Mouse (Mus musculus) midbrain, embryonic 10.5 days (tissue): ENCODE data around the gene Bmp2k. TPM values are rescaled to one million over a fixed set of nuclear protein-coding genes. Genes with fewer than 3 reads are reported as not detected.

Source experiments
- DNase-seq: peaks from one replicate; pipeline ENCODE4 v3.0.0-alpha.2; 2017; ENCODE audit warnings: low spot score
- H3K27ac ChIP-seq: fragments of 300-500 bp; sonication (generic); replicated peaks from 2 replicates; pipeline ENCODE4 v1.5.1; 2016; ENCODE audit warnings: mild to moderate bottlenecking
- H3K27me3 ChIP-seq: fragments of 300-500 bp; sonication (generic); 2 replicates; pipeline ENCODE4 v1.6.1; 2016; ENCODE audit warnings: low read depth, mild to moderate bottlenecking; ENCODE audit not compliant: poor library complexity, severe bottlenecking
- H3K36me3 ChIP-seq: fragments of 300-500 bp; sonication (generic); 2 replicates; pipeline ENCODE4 v1.6.1; 2016; ENCODE audit warnings: mild to moderate bottlenecking, moderate library complexity
- H3K4me1 ChIP-seq: fragments of 300-500 bp; sonication (generic); 2 replicates; pipeline ENCODE4 v1.6.1; 2016
- H3K4me3 ChIP-seq: fragments of 300-500 bp; sonication (generic); 2 replicates; pipeline ENCODE4 v1.5.1; 2016; ENCODE audit warnings: mild to moderate bottlenecking, moderate library complexity
- H3K9me3 ChIP-seq: fragments of 300-500 bp; sonication (generic); replicated peaks from 2 replicates; pipeline ENCODE4 v1.6.1; 2016; ENCODE audit warnings: mild to moderate bottlenecking
- WGBS: fragments of 180-500 bp; shearing (Covaris S2); methylation state at CpG from one replicate; pipeline ENCODE4 v1.1.7; 2016; 5-methylcytosine and 5-hydroxymethylcytosine counted together
- polyA plus RNA-seq: library from polyadenylated mRNA; unstranded; fragments of >200 nt; fragmentation: Nextera tagmentation; extraction: Ambion mirVana; gene quantifications from 2 replicates; pipeline ENCODE4 v1.2.1, GENCODE M21; 2016

Gene Bmp2k
- 8.9 and 9.2 TPM in 2 replicates for polyA plus RNA-seq

GRCm38 (mm10) chr5:96997310-96997801 is at the start of gene Bmp2k:
Gene Bmp2k (plus strand): TSS chr5:96997689.
- Histone ChIP-seq H3K9me3 (no peaks in the 10 kb centered on the region), H3K27me3 (peaks cover 6% of the 10 kb centered on the region; the same call in 1 of the 2 replicates), H3K4me3 (peak within 1 kb of the TSS; percentile 93), H3K27ac (peak within 1 kb of the TSS; percentile 93), H3K4me1 (peaks cover 31% of the 10 kb centered on the region), H3K36me3 (no peaks in the 10 kb centered on the region)
- 2% methylated on average over 77 of the region's 78 CpGs for WGBS
- DNase-seq: peak; percentile 93

- H3K4me1 ChIP-seq: no peaks in the 10 kb centered on the region
- no peaks in the 10 kb centered on the region for H3K9me3 ChIP-seq
- no peak overlapping the region for H3K4me3 ChIP-seq
- no peaks in the 10 kb centered on the region for H3K36me3 ChIP-seq
- H3K27ac ChIP-seq: no peak overlapping the region
- peaks cover 10% of the 10 kb centered on the region; the same call in 1 of the 2 replicates for H3K27me3 ChIP-seq
- DNase-seq: no peak
- 90% methylated on average over 13 of the region's 13 CpGs for WGBS
Observed at GRCm38 (mm10) chr5:96948856-96949527, 48.5 kb upstream of the Bmp2k start.

GRCm38 (mm10) chr5:96949839-96950666 is 47.4 kb upstream of the Bmp2k start:
- H3K27me3 ChIP-seq: peaks cover 12% of the 10 kb centered on the region
- no peak overlapping the region for H3K4me3 ChIP-seq
- no peaks in the 10 kb centered on the region for H3K9me3 ChIP-seq
- no peak for DNase-seq
- no peaks in the 10 kb centered on the region for H3K36me3 ChIP-seq
- no peaks in the 10 kb centered on the region for H3K4me1 ChIP-seq
- no peak overlapping the region for H3K27ac ChIP-seq
- 81% methylated on average over 13 of the region's 13 CpGs for WGBS

GRCm38 (mm10) chr5:96950667-96951492 is 46.6 kb upstream of the Bmp2k start:
- Histone ChIP-seq H3K4me3 (no peak overlapping the region), H3K27me3 (peaks cover 12% of the 10 kb centered on the region), H3K36me3 (no peaks in the 10 kb centered on the region), H3K27ac (0 out of 2 replicates have a peak overlapping the region, but pooled peaks have one; percentile 42), H3K9me3 (no peaks in the 10 kb centered on the region), H3K4me1 (no peaks in the 10 kb centered on the region)
- 73% methylated on average over 10 of the region's 10 CpGs for WGBS
- no peak for DNase-seq

GRCm38 (mm10) chr5:96951493-96952105 is 45.9 kb upstream of the Bmp2k start:
- H3K4me1 ChIP-seq: peaks cover 3% of the 10 kb centered on the region; the same call in 1 of the 2 replicates
- no peaks in the 10 kb centered on the region for H3K36me3 ChIP-seq
- no peak overlapping the region for H3K4me3 ChIP-seq
- WGBS: 85% methylated on average over 8 of the region's 8 CpGs
- 0 out of 2 replicates have a peak overlapping the region, but pooled peaks have one; percentile 42 for H3K27ac ChIP-seq
- H3K9me3 ChIP-seq: no peaks in the 10 kb centered on the region
- peaks cover 12% of the 10 kb centered on the region for H3K27me3 ChIP-seq
- DNase-seq: no peak

- WGBS: 77% methylated on average over 11 of the region's 11 CpGs
- Histone ChIP-seq H3K4me3 (no peak overlapping the region), H3K4me1 (peaks cover 10% of the 10 kb centered on the region), H3K27me3 (peaks cover 12% of the 10 kb centered on the region), H3K9me3 (no peaks in the 10 kb centered on the region), H3K36me3 (no peaks in the 10 kb centered on the region), H3K27ac (no peak overlapping the region)
- no peak for DNase-seq
Observed at GRCm38 (mm10) chr5:96954040-96954439, 43.4 kb upstream of the Bmp2k start.

GRCm38 (mm10) chr5:96954466-96955027 is 42.9 kb upstream of the Bmp2k start:
- no peak overlapping the region for H3K27ac ChIP-seq
- no peak for DNase-seq
- 91% methylated on average over 10 of the region's 10 CpGs for WGBS
- no peak overlapping the region for H3K4me3 ChIP-seq
- no peaks in the 10 kb centered on the region for H3K9me3 ChIP-seq
- H3K36me3 ChIP-seq: no peaks in the 10 kb centered on the region
- H3K4me1 ChIP-seq: peaks cover 10% of the 10 kb centered on the region
- peaks cover 12% of the 10 kb centered on the region for H3K27me3 ChIP-seq

GRCm38 (mm10) chr5:96956926-96957325 is 40.6 kb upstream of the Bmp2k start:
- peaks cover 10% of the 10 kb centered on the region for H3K4me1 ChIP-seq
- 31% methylated on average over 3 of the region's 3 CpGs for WGBS
- peaks cover 12% of the 10 kb centered on the region for H3K27me3 ChIP-seq
- DNase-seq: no peak
- no peak overlapping the region for H3K4me3 ChIP-seq
- H3K9me3 ChIP-seq: no peaks in the 10 kb centered on the region
- no peak overlapping the region for H3K27ac ChIP-seq
- H3K36me3 ChIP-seq: no peaks in the 10 kb centered on the region

GRCm38 (mm10) chr5:96961122-96961521 is 36.4 kb upstream of the Bmp2k start:
- 85% methylated on average over 5 of the region's 5 CpGs for WGBS
- no peaks in the 10 kb centered on the region; the same call in 1 of the 2 replicates for H3K27me3 ChIP-seq
- H3K9me3 ChIP-seq: no peaks in the 10 kb centered on the region
- peaks cover 25% of the 10 kb centered on the region for H3K4me1 ChIP-seq
- H3K36me3 ChIP-seq: no peaks in the 10 kb centered on the region
- H3K4me3 ChIP-seq: no peak overlapping the region
- H3K27ac ChIP-seq: no peak overlapping the region
- no peak for DNase-seq

- no peaks in the 10 kb centered on the region for H3K9me3 ChIP-seq
- peaks cover 20% of the 10 kb centered on the region for H3K4me1 ChIP-seq
- H3K27me3 ChIP-seq: no peaks in the 10 kb centered on the region; the same call in 1 of the 2 replicates
- DNase-seq: no peak
- H3K4me3 ChIP-seq: no peak overlapping the region
- H3K36me3 ChIP-seq: no peaks in the 10 kb centered on the region
- no peak overlapping the region for H3K27ac ChIP-seq
Observed at GRCm38 (mm10) chr5:96961852-96962251, 35.6 kb upstream of the Bmp2k start.

- Histone ChIP-seq H3K27ac (no peak overlapping the region), H3K4me1 (peaks cover 16% of the 10 kb centered on the region), H3K4me3 (no peak overlapping the region), H3K9me3 (no peaks in the 10 kb centered on the region), H3K27me3 (no peaks in the 10 kb centered on the region; the same call in 1 of the 2 replicates), H3K36me3 (no peaks in the 10 kb centered on the region)
- DNase-seq: no peak
- WGBS: 77% methylated on average over 8 of the region's 8 CpGs
Observed at GRCm38 (mm10) chr5:96962252-96962933, 35.1 kb upstream of the Bmp2k start.
